Mouse (Mus musculus) urinary bladder, postnatal 0 days (tissue): ENCODE measurements around the gene Galm. TPM values are rescaled to one million over a fixed set of nuclear protein-coding genes. Genes with fewer than 3 reads are reported as not detected.

Source experiments
- polyA plus RNA-seq: library from polyadenylated mRNA; unstranded; fragments of >200 nt; fragmentation: Nextera tagmentation; extraction: Ambion mirVana; gene quantifications from 2 replicates; pipeline ENCODE4 v1.2.1, GENCODE M21; 2015

Gene Galm
- polyA plus RNA-seq = 4.8 and 4.9 TPM in 2 replicates

GRCm38 (mm10) chr17:80127331-80128251 is at the start of gene Galm:
TSS of gene Galm (plus strand) at chr17:80127471.

GRCm38 (mm10) chr17:80206671-80207581 is 79.7 kb downstream of the Galm start, which contains the start of the genes Srsf7 and Ttc39d:
TSS of gene Srsf7 (minus strand) at chr17:80207307.
TSS of gene Ttc39d (plus strand) at chr17:80207460.

GRCm38 (mm10) chr17:80224326-80225116 is 97.2 kb downstream of the Galm start, which contains the start of gene Gemin6:
TSS of gene Gemin6 (plus strand) at chr17:80224441.

Other genes starting within 250 kb of the Galm start
- gene Atl2, start 231.3 kb upstream of the Galm start, polyA plus RNA-seq = 18.4 and 22.6 TPM in 2 replicates
- gene Hnrnpll, start 65.1 kb upstream of the Galm start, polyA plus RNA-seq = 23.3 and 28.5 TPM in 2 replicates
- gene Srsf7, start 79.8 kb downstream of the Galm start, polyA plus RNA-seq = 181 and 216 TPM in 2 replicates
- not detected in 2 replicates for gene Ttc39d, start 80.0 kb downstream of the Galm start, polyA plus RNA-seq
- 17.5 and 18.1 TPM in 2 replicates for gene Gemin6, start 97.0 kb downstream of the Galm start, polyA plus RNA-seq
- gene Morn2, start 162.7 kb downstream of the Galm start, polyA plus RNA-seq = 8.6 and 9.5 TPM in 2 replicates
- gene Dhx57, start 163.0 kb downstream of the Galm start, polyA plus RNA-seq = 5.6 and 6.0 TPM in 2 replicates
- 0.88 and 1.1 TPM in 2 replicates for gene Arhgef33, start 179.9 kb downstream of the Galm start, polyA plus RNA-seq
- gene Gm10190, start 246.1 kb downstream of the Galm start, polyA plus RNA-seq = 2.0 TPM in 2 replicates